Mouse (Mus musculus) frontal cortex, adult 2 months (tissue): ENCODE data around the gene Mtx1. TPM values are rescaled to one million over a fixed set of nuclear protein-coding genes. Genes with fewer than 3 reads are reported as not detected.

ENCODE experiments used
- DNase-seq, 2 experiments: peaks; one replicate each; pipeline ENCODE4 v3.0.0; 2022; ENCODE audit warnings: low spot score in 1 of 2; ENCODE audit errors: extremely low spot score in 1 of 2
- polyA plus RNA-seq: library from polyadenylated mRNA; depleted of rRNA; stranded (reverse); fragments of >200 nt; gene quantifications from 2 replicates; pipeline ENCODE4 v1.2.3, GENCODE M21; 2012

Gene Mtx1
- polyA plus RNA-seq, 1 experiment = 136 TPM

- DNase-seq = no peak
Measured at GRCm38 (mm10) chr3:89187690-89188477, 39.0 kb downstream of the Mtx1 start.

- DNase-seq = no peak
Measured at GRCm38 (mm10) chr3:89187197-89187596, 39.7 kb downstream of the Mtx1 start.

- no peak for DNase-seq
Measured at GRCm38 (mm10) chr3:89183959-89184315, 43.0 kb downstream of the Mtx1 start.

GRCm38 (mm10) chr3:89183058-89183958, 43.6 kb downstream of the Mtx1 start, which contains the start of gene Fam189b:
Fam189b (plus strand) TSS chr3:89183143.
- DNase-seq = peak; percentile 87 to 95

- DNase-seq = no peak
Measured at GRCm38 (mm10) chr3:89182531-89183057, 44.3 kb downstream of the Mtx1 start.

- no peak for DNase-seq
Measured at GRCm38 (mm10) chr3:89181749-89182500, 45.0 kb downstream of the Mtx1 start.

GRCm38 (mm10) chr3:89179056-89179455, 47.8 kb downstream of the Mtx1 start:
- no peak for DNase-seq

- no peak for DNase-seq
Measured at GRCm38 (mm10) chr3:89178107-89178385, 48.8 kb downstream of the Mtx1 start.

GRCm38 (mm10) chr3:89177242-89178106, 49.4 kb downstream of the Mtx1 start, which contains the start of gene Scamp3:
Scamp3 (plus strand) TSS chr3:89177473.
- DNase-seq = peak; percentile 93

GRCm38 (mm10) chr3:89176421-89176820, 50.5 kb downstream of the Mtx1 start:
- DNase-seq = no peak

GRCm38 (mm10) chr3:89175544-89175943, 51.3 kb downstream of the Mtx1 start:
- DNase-seq = no peak

GRCm38 (mm10) chr3:89174844-89175243, 52.0 kb downstream of the Mtx1 start:
- DNase-seq = no peak

GRCm38 (mm10) chr3:89166945-89167344, 59.9 kb downstream of the Mtx1 start:
- no peak for DNase-seq

GRCm38 (mm10) chr3:89165268-89165870, 61.5 kb downstream of the Mtx1 start:
- no peak for DNase-seq

GRCm38 (mm10) chr3:89164506-89165267, 62.2 kb downstream of the Mtx1 start, which contains the start of gene Clk2:
Clk2 (plus strand) TSS chr3:89164795.
- peak; percentile 86 to 94 for DNase-seq

GRCm38 (mm10) chr3:89163643-89164245, 63.1 kb downstream of the Mtx1 start:
- DNase-seq = no peak

- no peak for DNase-seq
Measured at GRCm38 (mm10) chr3:89163123-89163522, 63.8 kb downstream of the Mtx1 start.

GRCm38 (mm10) chr3:89161786-89162185, 65.1 kb downstream of the Mtx1 start:
- no peak for DNase-seq
